Mouse (Mus musculus) embryonic facial prominence, embryonic 14.5 days (tissue): Measurements from ENCODE around the gene Fam168b. TPM values are rescaled to one million over a fixed set of nuclear protein-coding genes. Genes with fewer than 3 reads are reported as not detected.

Source experiments
- ATAC-seq: fragments of 200-750 bp; cut with Nextera tagmentation; 2 replicates; pipeline ENCODE4 v1.8.0; 2017; ENCODE audit warnings: low read depth, moderate number of reproducible peaks, moderate TSS enrichment
- DNase-seq: peaks from one replicate; pipeline ENCODE4 v3.0.0-alpha.2; 2015; ENCODE audit warnings: low spot score
- H3K27ac ChIP-seq: fragments of 300-500 bp; sonication (generic); replicated peaks from 2 replicates; pipeline ENCODE4 v1.5.1; 2014; ENCODE audit warnings: low read depth, mild to moderate bottlenecking, low read length, moderate library complexity
- H3K27me3 ChIP-seq: fragments of 300-500 bp; sonication (generic); replicated peaks from 2 replicates; pipeline ENCODE4 v1.6.1; 2014; ENCODE audit warnings: low read length; ENCODE audit not compliant: control insufficient read depth, insufficient read depth
- H3K36me3 ChIP-seq: fragments of 300-500 bp; sonication (generic); 2 replicates; pipeline ENCODE4 v1.6.1; 2014; ENCODE audit warnings: low read length, mixed read lengths; ENCODE audit not compliant: control insufficient read depth, insufficient read depth
- H3K4me1 ChIP-seq: fragments of 300-500 bp; sonication (generic); 2 replicates; pipeline ENCODE4 v1.6.1; 2014; ENCODE audit warnings: antibody characterized with exemption, low read length; ENCODE audit not compliant: control insufficient read depth, insufficient read depth
- H3K4me2 ChIP-seq: fragments of 300-500 bp; sonication (generic); 2 replicates; pipeline ENCODE4 v1.6.1; 2014; ENCODE audit warnings: low read depth, mild to moderate bottlenecking, low read length, moderate library complexity, mixed read lengths
- H3K4me3 ChIP-seq: fragments of 300-500 bp; sonication (generic); 2 replicates; pipeline ENCODE4 v1.5.1; 2014; ENCODE audit warnings: low read depth, mild to moderate bottlenecking, low read length
- H3K9ac ChIP-seq: fragments of 300-500 bp; sonication (generic); 2 replicates; pipeline ENCODE4 v1.6.1; 2014; ENCODE audit warnings: low read depth, mild to moderate bottlenecking, low read length, moderate library complexity, mixed read lengths
- H3K9me3 ChIP-seq: fragments of 300-500 bp; sonication (generic); 2 replicates; pipeline ENCODE4 v1.6.1; 2016; ENCODE audit warnings: low read length; ENCODE audit not compliant: control insufficient read depth
- WGBS: fragments of 180-500 bp; shearing (Covaris S2); extraction: QIAGEN DNeasy Blood & Tissue Kit; methylation state at CpG from one replicate; pipeline ENCODE4 v1.1.7; 2014; 5-methylcytosine and 5-hydroxymethylcytosine counted together
- polyA plus RNA-seq: library from polyadenylated mRNA; unstranded; fragments of >200 nt; fragmentation: Nextera tagmentation; extraction: Ambion mirVana; gene quantifications from 2 replicates; pipeline ENCODE4 v1.2.1, GENCODE M21; 2014

Fam168b gene
- polyA plus RNA-seq, 1 experiment from 2014 or later, result 68.1 TPM

DNA sequence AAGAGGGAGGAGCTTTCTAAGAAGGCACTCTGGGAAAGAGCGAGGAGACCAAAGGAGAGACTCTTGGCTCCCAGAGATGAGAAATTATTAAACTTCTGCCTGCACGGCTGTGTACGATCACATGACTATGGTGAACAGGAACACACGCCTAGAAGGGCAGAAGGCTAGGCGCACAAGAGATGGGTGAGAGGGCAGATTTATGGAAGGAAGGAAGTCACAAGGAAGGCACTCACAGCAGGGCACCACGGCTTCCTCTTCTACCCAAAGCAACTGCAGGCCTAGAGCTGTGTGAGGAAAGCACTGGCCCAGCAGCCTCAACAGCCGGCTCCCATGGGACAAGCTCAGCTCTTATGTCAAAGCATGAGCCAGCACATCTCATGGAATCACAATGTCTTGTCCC lies 15.0 kb downstream of the Fam168b start:
- H3K27ac ChIP-seq, result no peak overlapping the region
- DNase-seq, result peak; percentile 36
- no peak overlapping the region for H3K9ac ChIP-seq
- H3K4me3 ChIP-seq, result no peak overlapping the region
- H3K9me3 ChIP-seq, result no peaks in the 10 kb centered on the region
- 79% methylated on average over 7 of the region's 7 CpGs for WGBS
- no peak for ATAC-seq
- peaks cover 57% of the 10 kb centered on the region for H3K36me3 ChIP-seq
- H3K27me3 ChIP-seq, result no peaks in the 10 kb centered on the region
- no peaks in the 10 kb centered on the region for H3K4me1 ChIP-seq
- no peak overlapping the region for H3K4me2 ChIP-seq

DNA sequence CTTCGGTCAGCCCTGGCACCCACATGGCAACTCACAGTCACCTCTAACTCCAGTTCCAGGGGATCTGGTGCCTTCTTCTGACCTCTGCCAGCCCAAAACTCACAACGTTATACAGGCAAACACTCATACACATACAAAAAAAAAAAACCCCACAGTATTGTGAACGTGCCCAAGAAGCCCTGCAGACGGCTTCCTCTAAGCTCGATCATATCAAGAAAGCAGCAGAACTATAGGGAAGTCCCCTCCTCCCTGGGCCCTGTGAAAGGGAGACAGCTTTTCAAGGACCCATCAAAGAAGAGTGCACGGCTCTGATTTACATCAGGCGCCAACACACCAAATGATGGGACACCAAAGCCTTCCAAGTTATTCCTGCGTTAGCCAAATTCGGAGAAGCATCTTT lies 17.0 kb downstream of the Fam168b start:
- no peak overlapping the region for H3K27ac ChIP-seq
- no peaks in the 10 kb centered on the region for H3K4me1 ChIP-seq
- no peak for DNase-seq
- H3K9me3 ChIP-seq, result no peaks in the 10 kb centered on the region
- ATAC-seq, result no peak
- H3K27me3 ChIP-seq, result no peaks in the 10 kb centered on the region
- H3K4me3 ChIP-seq, result no peak overlapping the region
- H3K9ac ChIP-seq, result no peak overlapping the region
- 93% methylated on average over 9 of the region's 9 CpGs for WGBS
- peaks cover 69% of the 10 kb centered on the region for H3K36me3 ChIP-seq
- no peak overlapping the region for H3K4me2 ChIP-seq

DNA sequence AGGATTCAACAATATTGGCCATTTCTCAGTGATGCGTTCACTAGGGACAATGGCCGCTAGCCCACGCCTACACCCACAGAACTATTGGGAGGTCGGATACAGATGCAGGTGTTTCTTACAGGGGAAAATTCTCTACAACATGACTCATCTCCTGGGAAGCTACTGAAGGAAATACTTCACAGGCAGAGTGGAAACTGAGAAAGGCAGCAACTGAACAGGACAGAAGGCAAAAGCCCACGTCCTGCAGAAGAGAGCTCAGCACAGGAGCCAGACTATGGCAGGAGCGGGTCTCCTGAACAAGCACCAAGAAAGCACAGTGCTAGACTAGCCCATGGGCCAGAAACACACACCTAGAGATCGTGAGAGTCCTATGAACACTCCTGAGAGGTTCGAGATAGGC lies 18.7 kb downstream of the Fam168b start:
- Histone ChIP-seq H3K4me3 (no peak overlapping the region), H3K36me3 (peaks cover 78% of the 10 kb centered on the region), H3K27me3 (no peaks in the 10 kb centered on the region), H3K27ac (no peak overlapping the region), H3K4me2 (no peak overlapping the region), H3K9me3 (no peaks in the 10 kb centered on the region), H3K9ac (no peak overlapping the region), H3K4me1 (no peaks in the 10 kb centered on the region)
- WGBS, result 87% methylated on average over 8 of the region's 8 CpGs
- DNase-seq (no peak), ATAC-seq (no peak)

DNA sequence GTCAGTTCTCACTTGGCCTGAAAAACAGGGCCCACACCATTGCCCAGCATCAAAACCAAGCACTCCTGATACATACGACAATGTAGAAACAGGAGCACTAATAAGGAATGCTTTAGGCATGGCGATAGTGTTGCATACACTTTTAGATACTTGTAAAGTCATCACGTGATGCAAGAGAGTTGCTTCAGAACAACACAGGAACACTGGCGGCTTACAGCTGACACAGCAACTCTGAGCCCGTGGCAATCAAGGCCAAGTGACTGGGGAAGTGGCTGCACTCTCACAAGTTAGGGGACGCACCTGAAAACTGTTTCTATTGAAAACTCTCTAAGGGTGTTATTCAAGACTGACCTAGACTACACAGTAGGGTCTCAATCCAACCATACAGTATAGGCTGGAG lies 19.5 kb downstream of the Fam168b start:
- no peak for DNase-seq
- Histone ChIP-seq H3K36me3 (peaks cover 79% of the 10 kb centered on the region), H3K4me2 (no peak overlapping the region), H3K27ac (no peak overlapping the region), H3K4me3 (no peak overlapping the region), H3K4me1 (no peaks in the 10 kb centered on the region), H3K9ac (no peak overlapping the region), H3K27me3 (no peaks in the 10 kb centered on the region), H3K9me3 (no peaks in the 10 kb centered on the region)
- no peak for ATAC-seq
- 90% methylated on average over 6 of the region's 6 CpGs for WGBS

DNA sequence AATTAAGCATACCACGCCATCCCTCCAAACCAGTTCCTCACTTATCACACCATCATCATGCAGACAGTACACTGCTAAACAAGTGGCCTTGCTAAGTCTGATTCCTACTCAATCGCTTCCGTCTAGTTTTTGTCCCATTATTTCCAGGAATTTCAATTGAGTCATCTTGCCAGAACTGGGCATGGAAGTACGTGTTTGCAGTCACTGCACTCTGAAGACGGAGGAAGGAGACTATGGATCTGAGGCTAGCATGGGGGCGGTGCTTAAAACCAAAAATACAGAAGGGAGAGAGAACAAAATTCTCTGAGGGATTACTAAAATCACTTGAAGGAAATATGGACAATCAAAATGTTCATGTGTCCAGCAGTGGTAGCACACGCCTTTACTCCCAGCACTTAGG lies 20.1 kb downstream of the Fam168b start:
- ATAC-seq (no peak), DNase-seq (no peak)
- no peak overlapping the region for H3K9ac ChIP-seq
- H3K4me1 ChIP-seq, result no peaks in the 10 kb centered on the region
- H3K27ac ChIP-seq, result no peak overlapping the region
- H3K4me2 ChIP-seq, result no peak overlapping the region
- no peak overlapping the region for H3K4me3 ChIP-seq
- WGBS, result 95% methylated on average over 7 of the region's 7 CpGs
- H3K27me3 ChIP-seq, result no peaks in the 10 kb centered on the region
- peaks cover 79% of the 10 kb centered on the region for H3K36me3 ChIP-seq
- no peaks in the 10 kb centered on the region for H3K9me3 ChIP-seq

DNA sequence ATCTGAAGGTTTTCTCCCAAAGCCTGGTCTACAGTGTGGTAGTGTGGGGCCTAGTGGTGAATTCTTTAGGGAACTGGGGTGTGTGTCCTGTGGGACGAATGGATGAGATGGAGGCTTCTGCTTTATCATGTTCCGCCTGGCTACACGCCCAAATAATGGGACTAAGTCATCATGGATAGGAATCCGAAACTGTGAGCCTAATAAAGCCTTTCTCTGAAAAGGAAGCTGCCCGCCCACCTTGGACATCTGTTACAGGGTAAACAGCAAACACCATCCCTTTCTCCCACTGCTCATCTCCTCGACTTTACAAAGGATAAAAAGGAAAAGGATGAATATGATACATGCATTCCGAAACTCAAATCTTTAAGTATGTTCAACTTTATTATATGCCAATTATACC lies 20.9 kb downstream of the Fam168b start:
- whole genome bisulfite sequencing, result 93% methylated on average over 7 of the region's 7 CpGs
- peaks cover 82% of the 10 kb centered on the region for H3K36me3 ChIP-seq

DNA sequence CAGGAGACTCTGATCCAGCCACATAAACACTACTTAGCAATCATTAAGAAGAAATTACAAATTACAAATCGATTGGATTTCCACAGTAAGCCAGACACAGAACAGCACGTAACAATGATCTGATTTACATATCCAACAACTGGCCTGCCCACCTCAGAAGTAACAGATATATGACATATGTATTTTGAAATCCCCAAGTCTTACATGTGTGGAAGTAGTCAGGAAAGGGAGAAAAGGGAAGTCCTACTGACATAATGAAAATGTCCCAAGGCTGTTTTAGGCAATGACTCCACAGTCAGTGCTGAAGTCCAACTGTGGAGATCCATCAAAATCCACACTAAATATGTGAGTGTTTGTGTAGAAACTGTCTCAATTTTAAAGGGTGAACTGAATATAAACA lies 21.5 kb downstream of the Fam168b start:
- DNase-seq (no peak), ATAC-seq (no peak)
- Histone ChIP-seq H3K4me2 (no peak overlapping the region), H3K9me3 (no peaks in the 10 kb centered on the region), H3K27me3 (no peaks in the 10 kb centered on the region), H3K4me1 (no peaks in the 10 kb centered on the region), H3K9ac (no peak overlapping the region), H3K36me3 (peaks cover 88% of the 10 kb centered on the region), H3K4me3 (no peak overlapping the region), H3K27ac (no peak overlapping the region)
- 92% methylated on average over 2 of the region's 2 CpGs for whole genome bisulfite sequencing

More for the DNA sequence above, 20.9 kb downstream of the Fam168b start:
- Histone ChIP-seq H3K27me3 (no peaks in the 10 kb centered on the region), H3K9ac (no peak overlapping the region), H3K9me3 (no peaks in the 10 kb centered on the region), H3K27ac (no peak overlapping the region), H3K4me1 (no peaks in the 10 kb centered on the region), H3K4me3 (no peak overlapping the region), H3K4me2 (no peak overlapping the region)
- DNase-seq (no peak), ATAC-seq (no peak)

DNA sequence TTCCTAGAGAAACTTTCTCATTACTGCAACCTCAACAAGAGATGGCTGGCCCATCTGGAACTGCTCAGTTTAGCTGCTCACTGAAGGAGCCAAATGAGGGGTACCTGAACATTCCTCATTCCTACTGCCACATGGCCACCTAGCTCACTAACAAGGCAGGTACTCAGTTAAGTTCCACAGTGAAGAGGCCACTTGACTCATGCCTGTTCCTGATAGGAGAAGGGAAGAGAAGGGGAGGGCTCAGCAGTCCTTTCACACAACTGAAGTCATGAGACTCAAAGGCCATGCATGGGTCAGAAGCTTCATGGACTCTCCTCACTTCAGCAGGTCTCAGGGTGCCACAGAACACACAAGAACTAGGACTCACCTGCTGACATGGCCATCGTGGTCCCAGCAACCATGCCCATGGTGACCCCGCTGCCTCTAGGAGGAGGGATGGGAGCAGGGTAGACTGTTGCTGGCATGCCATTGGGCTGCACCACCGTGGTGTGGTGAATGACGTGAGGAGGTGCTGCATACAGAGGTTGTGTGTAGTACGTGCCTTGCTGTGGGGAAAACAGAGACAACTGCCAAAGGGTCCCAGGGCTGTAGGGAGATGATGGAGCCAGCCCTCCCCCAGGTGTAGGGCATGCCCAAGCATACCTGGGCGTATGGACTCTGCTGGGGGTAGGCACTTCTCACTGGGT lies 23.5 kb downstream of the Fam168b start:
- H3K4me3 ChIP-seq, result no peak overlapping the region
- H3K27ac ChIP-seq, result no peak overlapping the region
- peaks cover 94% of the 10 kb centered on the region for H3K36me3 ChIP-seq
- ATAC-seq (no peak), DNase-seq (no peak)
- WGBS, result 93% methylated on average over 6 of the region's 6 CpGs
- H3K4me1 ChIP-seq, result no peaks in the 10 kb centered on the region
- no peaks in the 10 kb centered on the region for H3K27me3 ChIP-seq
- H3K9me3 ChIP-seq, result no peaks in the 10 kb centered on the region
- H3K9ac ChIP-seq, result no peak overlapping the region
- H3K4me2 ChIP-seq, result no peak overlapping the region

DNA sequence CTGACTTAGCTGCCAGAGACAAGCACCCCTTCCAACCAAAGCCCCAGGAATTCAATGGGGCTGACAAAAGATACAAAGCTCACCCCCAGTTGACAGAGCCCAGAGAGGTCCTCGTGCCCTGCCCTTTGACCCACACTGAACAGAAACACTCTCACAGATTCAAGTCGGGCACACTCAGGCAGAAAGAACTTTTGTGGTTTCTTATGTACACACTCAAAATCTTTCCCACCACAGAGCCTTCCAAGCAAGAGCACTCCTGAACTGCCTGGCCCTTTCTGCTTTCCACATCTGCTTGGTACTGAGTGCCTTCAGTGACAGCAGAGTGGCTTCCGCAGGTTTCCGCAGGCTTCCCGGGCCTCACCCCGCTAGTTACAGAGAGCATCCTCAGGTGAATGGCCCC lies 27.0 kb downstream of the Fam168b start:
- Histone ChIP-seq H3K27ac (no peak overlapping the region), H3K4me2 (no peak overlapping the region), H3K9ac (no peak overlapping the region), H3K9me3 (no peaks in the 10 kb centered on the region), H3K4me1 (no peaks in the 10 kb centered on the region), H3K36me3 (peaks cover 98% of the 10 kb centered on the region), H3K27me3 (no peaks in the 10 kb centered on the region), H3K4me3 (no peak overlapping the region)
- 86% methylated on average over 6 of the region's 6 CpGs for WGBS
- ATAC-seq (no peak), DNase-seq (no peak)
